Mouse (Mus musculus) limb, embryonic 14.5 days (tissue): ENCODE measurements at regions not wholly inside any gene's neighbourhood (a gene's known extent, or its start where the extent isn't known, plus 50 kb on each side); places are given as distances from the start of the nearest gene placed in this dataset.

ENCODE experiments used
- ATAC-seq: fragments of 200-750 bp; cut with Nextera tagmentation; 2 replicates; pipeline ENCODE4 v1.8.0; 2017; ENCODE audit warnings: low read depth, moderate number of reproducible peaks, moderate TSS enrichment; ENCODE audit not compliant: low FRiP score
- DNase-seq: peaks from one replicate; pipeline ENCODE4 v3.0.0-alpha.2; 2015; ENCODE audit warnings: low spot score
- H3K27ac ChIP-seq: fragments of 300-500 bp; sonication (generic); replicated peaks from 2 replicates; pipeline ENCODE4 v1.5.1; 2014; ENCODE audit warnings: low read depth, mild to moderate bottlenecking, low read length, moderate library complexity, mixed read lengths
- H3K27me3 ChIP-seq: fragments of 300-500 bp; sonication (generic); 2 replicates; pipeline ENCODE4 v1.6.1; 2014; ENCODE audit warnings: low read length, mixed read lengths; ENCODE audit not compliant: control insufficient read depth, insufficient read depth
- H3K36me3 ChIP-seq: fragments of 300-500 bp; sonication (generic); 2 replicates; pipeline ENCODE4 v1.6.1; 2014; ENCODE audit warnings: mild to moderate bottlenecking, low read length, moderate library complexity, mixed read lengths; ENCODE audit not compliant: control insufficient read depth, insufficient read depth
- H3K4me1 ChIP-seq: fragments of 300-500 bp; sonication (generic); 2 replicates; pipeline ENCODE4 v1.6.1; 2014; ENCODE audit warnings: antibody characterized with exemption, low read length, mixed read lengths; ENCODE audit not compliant: control insufficient read depth, insufficient read depth
- H3K4me2 ChIP-seq: fragments of 300-500 bp; sonication (generic); replicated peaks from 2 replicates; pipeline ENCODE4 v1.6.1; 2014; ENCODE audit warnings: low read depth, mild to moderate bottlenecking, low read length, moderate library complexity; ENCODE audit not compliant: severe bottlenecking
- H3K4me3 ChIP-seq: fragments of 300-500 bp; sonication (generic); replicated peaks from 2 replicates; pipeline ENCODE4 v1.5.1; 2014; ENCODE audit warnings: low read length
- H3K9ac ChIP-seq: fragments of 300-500 bp; sonication (generic); 2 replicates; pipeline ENCODE4 v1.6.1; 2014; ENCODE audit warnings: mild to moderate bottlenecking, low read depth, low read length, moderate library complexity; ENCODE audit not compliant: severe bottlenecking
- H3K9me3 ChIP-seq: fragments of 300-500 bp; sonication (generic); 2 replicates; pipeline ENCODE4 v1.6.1; 2016; ENCODE audit warnings: low read length; ENCODE audit not compliant: control insufficient read depth
- POLR2A ChIP-seq: fragments of 200-500 bp; IDR thresholded peaks from 2 replicates; pipeline ENCODE4 v1.8.0; 2012; ENCODE audit warnings: inconsistent platforms, mild to moderate bottlenecking, moderate library complexity, borderline replicate concordance; ENCODE audit not compliant: insufficient read depth, insufficient read length; ENCODE audit errors: extremely low read depth
- WGBS: fragments of 180-500 bp; shearing (Covaris S2); extraction: QIAGEN DNeasy Blood & Tissue Kit; methylation state at CpG from one replicate; pipeline ENCODE4 v1.1.7; 2014; 5-methylcytosine and 5-hydroxymethylcytosine counted together

DNA sequence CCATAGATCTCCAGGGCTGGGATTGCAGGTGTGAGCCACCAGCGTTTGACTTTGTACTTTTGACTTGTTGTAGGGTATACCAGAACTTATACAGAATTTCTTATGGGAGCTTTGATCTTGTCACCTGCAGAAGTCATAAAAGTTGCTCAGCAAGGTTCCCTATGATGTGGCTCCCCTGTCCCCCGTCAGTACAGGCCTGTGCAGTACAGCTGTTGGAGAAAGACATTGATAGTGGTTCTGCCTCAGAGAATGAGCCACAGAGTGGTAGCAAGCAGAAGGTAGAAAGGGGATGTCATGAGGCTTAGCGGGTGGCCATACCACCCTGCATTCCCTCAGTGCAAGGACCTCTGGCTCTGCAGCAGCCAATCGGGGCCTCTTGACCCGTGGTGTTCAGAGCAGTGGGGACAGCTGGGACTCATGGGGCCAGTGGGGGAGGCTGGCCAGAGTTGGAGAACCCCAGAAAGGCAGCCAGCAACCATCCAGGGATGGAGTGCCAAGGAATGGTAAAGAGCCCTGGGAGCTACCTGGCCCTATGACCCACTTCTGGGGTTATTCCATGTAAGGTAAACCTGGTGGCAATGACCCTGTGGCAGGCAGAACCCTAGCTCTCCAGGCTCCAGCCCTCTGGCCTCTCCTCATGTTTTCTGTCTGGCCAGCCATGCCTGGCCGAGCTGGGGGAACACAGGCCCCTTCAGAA is 58.6 kb upstream of the Gm26897 start:
- Histone ChIP-seq H3K9me3 (no peaks in the 10 kb centered on the region), H3K27ac (peak overlapping the region; percentile 81), H3K27me3 (no peaks in the 10 kb centered on the region), H3K4me1 (peaks cover 49% of the 10 kb centered on the region), H3K9ac (no peak overlapping the region), H3K36me3 (no peaks in the 10 kb centered on the region), H3K4me2 (0 out of 2 replicates have a peak overlapping the region, but pooled peaks have one; percentile 6), H3K4me3 (no peak overlapping the region)
- TF ChIP-seq POLR2A, result no peak
- DNase-seq (no peak), ATAC-seq (peak; percentile 7; the same call in 1 of the 2 replicates)
- 43% methylated on average over 6 of the region's 6 CpGs for WGBS

GRCm38 (mm10) chr5:111675673-111676261 is 58.0 kb upstream of the Gm26897 start:
- Histone ChIP-seq H3K4me3 (no peak overlapping the region), H3K9me3 (no peaks in the 10 kb centered on the region), H3K4me2 (0 out of 2 replicates have a peak overlapping the region, but pooled peaks have one; percentile 6), H3K27ac (peak overlapping the region; percentile 81), H3K36me3 (no peaks in the 10 kb centered on the region), H3K9ac (no peak overlapping the region), H3K4me1 (peaks cover 49% of the 10 kb centered on the region), H3K27me3 (no peaks in the 10 kb centered on the region)
- WGBS, result 3% methylated on average over 8 of the region's 8 CpGs
- DNase-seq (peak; percentile 91), ATAC-seq (peak; percentile 79)
- no peak for TF ChIP-seq POLR2A

- WGBS, result 44% methylated on average over 6 of the region's 6 CpGs
- no peak overlapping the region for H3K27ac ChIP-seq
- TF ChIP-seq POLR2A, result no peak
Observed at GRCm38 (mm10) chr5:111677847-111678311, 55.8 kb upstream of the Gm26897 start.

GRCm38 (mm10) chr5:111678496-111678895 is 55.2 kb upstream of the Gm26897 start:
- TF ChIP-seq POLR2A, result no peak
- Histone ChIP-seq H3K4me1 (peaks cover 31% of the 10 kb centered on the region), H3K4me2 (no peak overlapping the region), H3K4me3 (no peak overlapping the region), H3K36me3 (no peaks in the 10 kb centered on the region), H3K9ac (no peak overlapping the region), H3K27ac (no peak overlapping the region), H3K27me3 (no peaks in the 10 kb centered on the region), H3K9me3 (no peaks in the 10 kb centered on the region)
- DNase-seq (no peak), ATAC-seq (no peak)
- WGBS, result 14% methylated on average over 1 of the region's 1 CpGs

More at GRCm38 (mm10) chr5:111677847-111678311, 55.8 kb upstream of the Gm26897 start:
- no peaks in the 10 kb centered on the region for H3K36me3 ChIP-seq
- DNase-seq, result no peak
- no peak overlapping the region for H3K4me2 ChIP-seq
- no peaks in the 10 kb centered on the region for H3K27me3 ChIP-seq
- no peak for ATAC-seq
- no peak overlapping the region for H3K4me3 ChIP-seq
- H3K9me3 ChIP-seq, result no peaks in the 10 kb centered on the region
- H3K9ac ChIP-seq, result no peak overlapping the region
- H3K4me1 ChIP-seq, result peaks cover 31% of the 10 kb centered on the region

- WGBS, result 38% methylated on average over 6 of the region's 7 CpGs
- no peak overlapping the region for H3K4me3 ChIP-seq
- ATAC-seq (no peak), DNase-seq (no peak)
- no peaks in the 10 kb centered on the region for H3K9me3 ChIP-seq
- no peak overlapping the region for H3K9ac ChIP-seq
- no peaks in the 10 kb centered on the region for H3K36me3 ChIP-seq
- peaks cover 13% of the 10 kb centered on the region for H3K4me1 ChIP-seq
- TF ChIP-seq POLR2A, result no peak
- no peaks in the 10 kb centered on the region for H3K27me3 ChIP-seq
- H3K27ac ChIP-seq, result no peak overlapping the region
- no peak overlapping the region for H3K4me2 ChIP-seq
Observed at GRCm38 (mm10) chr5:111681362-111682028, 52.2 kb upstream of the Gm26897 start.
